Mouse (Mus musculus) heart, adult 2 months (tissue): Measurements from ENCODE around the gene Raet1d.
"Not testable (repeated sequence)": the region's sequence is repeated elsewhere in the genome, so short reads cannot be mapped to it uniquely, and the experiment has no call there.

Source experiments
- CTCF ChIP-seq: fragments of 200-600 bp; IDR thresholded peaks from 2 replicates; pipeline ENCODE4 v1.8.1; 2022; ENCODE audit warnings: antibody characterized with exemption, mild to moderate bottlenecking, moderate library complexity
- EP300 ChIP-seq: fragments of 200-500 bp; IDR thresholded peaks from 2 replicates; pipeline ENCODE4 v1.6.1; 2011; ENCODE audit warnings: low read depth, low read length, control low read depth; ENCODE audit not compliant: insufficient read depth
- POLR2A ChIP-seq: fragments of 200-500 bp; IDR thresholded peaks from 2 replicates; pipeline ENCODE4 v1.6.1; 2011; ENCODE audit warnings: mild to moderate bottlenecking, low read depth, low read length, control low read depth; ENCODE audit not compliant: insufficient read depth

- TF ChIP-seq CTCF, EP300, POLR2A: not testable (repeated sequence)
These were observed 36.3 kb downstream of the Raet1d start for GRCm38 (mm10) chr10:22396680-22397079.
